Mouse (Mus musculus) MEL (cell line): ENCODE measurements at regions not wholly inside any gene's neighbourhood (a gene's known extent, or its start where the extent isn't known, plus 50 kb on each side); places are given as distances from the start of the nearest gene placed in this dataset.

Experiments used
- CTCF ChIP-seq, 3 experiments: IDR thresholded peaks in 2 of 3; conservative IDR thresholded peaks in 1 of 3; 2 replicates each; pipeline ENCODE4 v1.5.1; 2011 to 2012; ENCODE audit warnings: low read length in 3 of 3, low read depth in 2 of 3, mild to moderate bottlenecking in 2 of 3, improper control_type of control experiment in 1 of 3, inconsistent platforms in 1 of 3, mixed read lengths in 1 of 3, moderate library complexity in 1 of 3; ENCODE audit not compliant: control insufficient read depth in 1 of 3, insufficient read depth in 1 of 3, poor library complexity in 1 of 3, severe bottlenecking in 1 of 3
- EP300 ChIP-seq, 2 experiments: IDR thresholded peaks; 2 replicates each; pipeline ENCODE4 v1.6.1; 2011; ENCODE audit warnings: improper control_type of control experiment in 2 of 2, low read length in 2 of 2, low read depth in 1 of 2, mild to moderate bottlenecking in 1 of 2
- MAFK ChIP-seq: IDR thresholded peaks from 2 replicates; pipeline ENCODE4 v1.6.1; 2011; ENCODE audit warnings: low read depth, mild to moderate bottlenecking, low read length, improper control_type of control experiment, borderline replicate concordance
- MEF2A ChIP-seq: IDR thresholded peaks from 2 replicates; pipeline ENCODE4 v1.6.1; 2014; ENCODE audit warnings: low read depth, mild to moderate bottlenecking, inconsistent platforms, low read length, improper control_type of control experiment; ENCODE audit not compliant: poor library complexity, insufficient replicate concordance, severe bottlenecking; ENCODE audit errors: extremely low read depth
- MXI1 ChIP-seq: IDR thresholded peaks from 2 replicates; pipeline ENCODE4 v1.6.1; 2011; ENCODE audit warnings: mild to moderate bottlenecking, low read depth, low read length, improper control_type of control experiment
- MYC ChIP-seq: IDR thresholded peaks from 2 replicates; pipeline ENCODE4 v1.6.1; 2011; ENCODE audit warnings: low read depth, mild to moderate bottlenecking, low read length, improper control_type of control experiment, moderate library complexity
- POLR2A ChIP-seq, 2 experiments: IDR thresholded peaks; 2 replicates each; pipeline ENCODE4 v1.6.1; 2011 to 2012; ENCODE audit warnings: low read length in 2 of 2, mild to moderate bottlenecking in 2 of 2, control low read depth in 1 of 2, improper control_type of control experiment in 1 of 2, low read depth in 1 of 2, moderate library complexity in 1 of 2; ENCODE audit not compliant: control insufficient read depth in 1 of 2, insufficient read depth in 1 of 2, poor library complexity in 1 of 2
- RAD21 ChIP-seq: IDR thresholded peaks from 2 replicates; pipeline ENCODE4 v1.6.1; 2011; ENCODE audit warnings: mild to moderate bottlenecking, low read depth, low read length, improper control_type of control experiment
- SIN3A ChIP-seq: IDR thresholded peaks from 2 replicates; pipeline ENCODE4 v1.6.1; 2012; ENCODE audit warnings: low read length, improper control_type of control experiment, inconsistent platforms
- TAL1 ChIP-seq: IDR thresholded peaks from 2 replicates; pipeline ENCODE4 v1.6.1; 2012; ENCODE audit warnings: mild to moderate bottlenecking, inconsistent platforms, low read length, moderate library complexity, mixed read lengths
- USF1 ChIP-seq: IDR thresholded peaks from 2 replicates; pipeline ENCODE4 v1.6.1; 2014; ENCODE audit warnings: low read depth, mild to moderate bottlenecking, inconsistent platforms, low read length, improper control_type of control experiment, moderate library complexity
- USF2 ChIP-seq, 2 experiments: IDR thresholded peaks; 2 replicates each; pipeline ENCODE4 v1.6.1; 2011 to 2012; ENCODE audit warnings: improper control_type of control experiment in 2 of 2, low read length in 2 of 2, borderline replicate concordance in 1 of 2, inconsistent platforms in 1 of 2, low read depth in 1 of 2, mild to moderate bottlenecking in 1 of 2; ENCODE audit not compliant: insufficient read depth in 1 of 2
- ZNF384 ChIP-seq: IDR thresholded peaks from 2 replicates; pipeline ENCODE4 v1.6.1; 2012; ENCODE audit warnings: low read depth, mild to moderate bottlenecking, inconsistent platforms, low read length, improper control_type of control experiment

- no peak for TF ChIP-seq POLR2A (IDR thresholded peaks at IDR 0.05; ENCODE audit: control insufficient read depth in 1 of 2, insufficient read depth in 1 of 2, low read depth in 1 of 2, low read length in 2 of 2, poor library complexity in 1 of 2)
- TF ChIP-seq CTCF (IDR thresholded peaks at IDR 0.05 in 2 of 3, conservative IDR thresholded peaks at IDR 0.05 in 1 of 3; ENCODE audit: control insufficient read depth in 1 of 3, insufficient read depth in 1 of 3, low read depth in 2 of 3, low read length in 3 of 3, poor library complexity in 1 of 3, severe bottlenecking in 1 of 3): no peak
- TF ChIP-seq USF1: no peak
- TF ChIP-seq SIN3A: no peak
- no peak for TF ChIP-seq MAFK
- TF ChIP-seq EP300 (IDR thresholded peaks at IDR 0.05; ENCODE audit: low read depth in 1 of 2, low read length in 2 of 2): no peak
- TF ChIP-seq MEF2A: no peak
- no peak for TF ChIP-seq RAD21
- TF ChIP-seq TAL1: no peak
- no peak for TF ChIP-seq MYC
- TF ChIP-seq ZNF384: no peak
- no peak for TF ChIP-seq MXI1
- no peak for TF ChIP-seq USF2 (IDR thresholded peaks at IDR 0.05; ENCODE audit: borderline replicate concordance in 1 of 2, insufficient read depth in 1 of 2, low read depth in 1 of 2, low read length in 2 of 2)
These were observed 274.6 kb downstream of the Ipo11 start for GRCm38 (mm10) chr13:106662195-106662594.
